Comparison of ENCODE assay signal across 8 mouse cellular contexts in genomic region chr5:149053352-149054168, GRCm38 (mm10). TPM values are rescaled to one million over a fixed set of nuclear protein-coding genes. Genes with fewer than 3 reads are reported as not detected.
A peak's percentile ranks its signal among the peaks of the same experiment; 100 is the strongest.
DNase-seq lines count a peak whose midpoint lies in the region; ATAC-seq and TF ChIP-seq lines count a peak whose summit lies in the region.

No protein-coding gene starts in this region.

- ATAC-seq in hindbrain, embryonic 14.5 days (ENCODE audit: low FRiP score): peak; percentile 26
- ATAC-seq in midbrain, embryonic 11.5 days (ENCODE audit: low FRiP score): no peak

- H3K4me1 ChIP-seq in kidney, adult 2 months (ENCODE audit: control insufficient read depth, insufficient read depth, low read length): peaks cover 2% of the 10 kb centered on the region; the same call in 1 of the 2 replicates
- H3K4me1 ChIP-seq in E14TG2a.4 (replicated peaks; ENCODE audit: low read depth, low read length): peaks cover 36% of the 10 kb centered on the region
- H3K4me1 ChIP-seq in hindbrain, embryonic 14.5 days (replicated peaks; ENCODE audit: control insufficient read depth, insufficient read depth, low read length): peaks cover 18% of the 10 kb centered on the region
- H3K4me1 ChIP-seq in midbrain, embryonic 11.5 days (ENCODE audit: control insufficient read depth, insufficient read depth, low read length): peaks cover 7% of the 10 kb centered on the region

- WGBS in kidney, adult 2 months: 12% methylated on average over 24 of the region's 34 CpGs
- 5% methylated on average over 23 of the region's 34 CpGs for WGBS in hindbrain, embryonic 14.5 days
- 4% methylated on average over 23 of the region's 34 CpGs for WGBS in midbrain, embryonic 11.5 days

- TF ChIP-seq CTCF in kidney, adult 2 months (conservative IDR thresholded peaks at IDR 0.05; ENCODE audit: insufficient read depth, insufficient read length, low read depth, low read length): no peak
- no peak for TF ChIP-seq CTCF in E14TG2a.4 (conservative IDR thresholded peaks at IDR 0.05; ENCODE audit: low read length)

- H3K9me3 ChIP-seq in E14TG2a.4 (ENCODE audit: low read length): no peaks in the 10 kb centered on the region
- H3K9me3 ChIP-seq in hindbrain, embryonic 14.5 days (ENCODE audit: control insufficient read depth, low read length): no peaks in the 10 kb centered on the region
- H3K9me3 ChIP-seq in midbrain, embryonic 11.5 days (ENCODE audit: control insufficient read depth, low read length): no peaks in the 10 kb centered on the region

- H3K4me3 ChIP-seq in kidney, adult 2 months (ENCODE audit: insufficient read depth, low read depth, low read length): no peak overlapping the region
- peak overlapping the region; percentile 93 for H3K4me3 ChIP-seq in E14TG2a.4 (replicated peaks; ENCODE audit: low read length)
- H3K4me3 ChIP-seq in hindbrain, embryonic 14.5 days (replicated peaks; ENCODE audit: low read length): peak overlapping the region; percentile 86
- peak overlapping the region; percentile 93 for H3K4me3 ChIP-seq in midbrain, embryonic 11.5 days (ENCODE audit: low read depth, low read length)

- H3K4me2 ChIP-seq in hindbrain, embryonic 14.5 days (replicated peaks): peak overlapping the region; percentile 94
- H3K4me2 ChIP-seq in midbrain, embryonic 11.5 days: peak overlapping the region; percentile 85

- H3K9ac ChIP-seq in hindbrain, embryonic 14.5 days: peak overlapping the region; percentile 99
- peak overlapping the region; percentile 94 for H3K9ac ChIP-seq in midbrain, embryonic 11.5 days (ENCODE audit: low read length)

- no peak overlapping the region for H3K27ac ChIP-seq in kidney, adult 2 months (ENCODE audit: insufficient read depth, low read depth, low read length)
- peak overlapping the region; percentile 46; the same call in 1 of the 2 replicates for H3K27ac ChIP-seq in hindbrain, embryonic 14.5 days
- H3K27ac ChIP-seq in midbrain, embryonic 11.5 days (ENCODE audit: low read depth, low read length): peak overlapping the region; percentile 94

- no peaks in the 10 kb centered on the region; the same call in 1 of the 2 replicates for H3K36me3 ChIP-seq in kidney, adult 2 months (ENCODE audit: control insufficient read depth, insufficient read depth, low read length)
- peaks cover 26% of the 10 kb centered on the region for H3K36me3 ChIP-seq in E14TG2a.4 (ENCODE audit: insufficient read depth, low read length)
- H3K36me3 ChIP-seq in hindbrain, embryonic 14.5 days (replicated peaks; ENCODE audit: control insufficient read depth, insufficient read depth): peaks cover 17% of the 10 kb centered on the region
- H3K36me3 ChIP-seq in midbrain, embryonic 11.5 days (ENCODE audit: control insufficient read depth, insufficient read depth, low read length): no peaks in the 10 kb centered on the region

- TF ChIP-seq POLR2A in kidney, adult 2 months (IDR thresholded peaks at IDR 0.05; ENCODE audit: low read depth, low read length): no peak

- H3K27me3 ChIP-seq in kidney, adult 2 months (replicated peaks; ENCODE audit: control insufficient read depth, insufficient read depth, low read length): no peaks in the 10 kb centered on the region
- no peaks in the 10 kb centered on the region for H3K27me3 ChIP-seq in E14TG2a.4 (ENCODE audit: insufficient read depth, low read length)
- H3K27me3 ChIP-seq in hindbrain, embryonic 14.5 days (ENCODE audit: control insufficient read depth, insufficient read depth, low read length): no peaks in the 10 kb centered on the region
- no peaks in the 10 kb centered on the region for H3K27me3 ChIP-seq in midbrain, embryonic 11.5 days (ENCODE audit: control insufficient read depth, insufficient read depth, low read length)

- peak; percentile 26 for DNase-seq in kidney, adult 11 months
- no peak for DNase-seq in kidney, adult 2 months
- peak; percentile 34 for DNase-seq in c-Kit-positive CD71-positive TER-119-positive erythroid progenitor cells, embryonic 14.5 days (ENCODE audit: low spot score)
- DNase-seq in hindbrain, embryonic 14.5 days (ENCODE audit: low spot score): no peak
- peak; percentile 93 for DNase-seq in midbrain, embryonic 11.5 days (ENCODE audit: low spot score, missing footprints)
- DNase-seq in urinary bladder, adult 2 months (ENCODE audit: low spot score): no peak
- DNase-seq in ovary, adult 18-20 months (ENCODE audit: low spot score): no peak

RNA-seq across cellular contexts. Expression of gene Gm42791, which starts 58.6 kb away (rescaled TPM):
- polyA plus RNA-seq in kidney, adult 2 months (2012; rRNA removed): not detected in 2 replicates
- polyA plus RNA-seq in hindbrain, embryonic 14.5 days (2014; fragmentation: Nextera tagmentation; extraction: Ambion mirVana): 0.33 and 2.6 TPM in 2 replicates
- 2.0 TPM in 1 of 2 replicates, not detected in the other for polyA plus RNA-seq in midbrain, embryonic 11.5 days (2014; fragmentation: Nextera tagmentation; extraction: Ambion mirVana)
- polyA plus RNA-seq in urinary bladder, adult 2 months (2012; rRNA removed): not detected in 2 replicates

Comparison
In these comparisons a context has a peak if more than half of its experiments do, and no peak if none do; other contexts are left out.
1. DNase-seq: peak in kidney, adult 11 months (single experiment), c-Kit-positive CD71-positive TER-119-positive erythroid progenitor cells, embryonic 14.5 days (single experiment) and midbrain, embryonic 11.5 days (single experiment); none in kidney, adult 2 months (single experiment), hindbrain, embryonic 14.5 days (single experiment), urinary bladder, adult 2 months (single experiment) and ovary, adult 18-20 months (single experiment).